Mouse (Mus musculus): ENCODE measurements around the gene Mrpl36.
A peak's percentile ranks its signal among the peaks of the same experiment; 100 is the strongest.

- TF ChIP-seq POLR2A (IDR thresholded peaks at IDR 0.05; ENCODE audit: insufficient read depth, low read depth, low read length) (0 out of 2 replicates have a peak, but pooled peaks have one; percentile 27), CTCF (IDR thresholded peaks at IDR 0.05) (no peak)
Observed at GRCm38 (mm10) chr13:73282407-73282806, 45.9 kb upstream of the Mrpl36 start.
